Mouse (Mus musculus) intestine, embryonic 16.5 days (tissue): ENCODE results near the gene Plpp1. TPM values are rescaled to one million over a fixed set of nuclear protein-coding genes. Genes with fewer than 3 reads are reported as not detected.

Experiments used
- ATAC-seq: fragments of 200-750 bp; cut with Nextera tagmentation; 2 replicates; pipeline ENCODE4 v1.8.0; 2017; ENCODE audit warnings: moderate TSS enrichment, moderate library complexity
- H3K27ac ChIP-seq: fragments of 300-500 bp; sonication (generic); 2 replicates; pipeline ENCODE4 v1.5.1; 2014; ENCODE audit warnings: mild to moderate bottlenecking, low read length
- H3K27me3 ChIP-seq: fragments of 300-500 bp; sonication (generic); replicated peaks from 2 replicates; pipeline ENCODE4 v1.6.1; 2014; ENCODE audit warnings: low read length, control low read depth, mixed read lengths; ENCODE audit not compliant: control insufficient read depth, insufficient read depth
- H3K36me3 ChIP-seq: fragments of 300-500 bp; sonication (generic); 2 replicates; pipeline ENCODE4 v1.6.1; 2014; ENCODE audit warnings: low read length, control low read depth; ENCODE audit not compliant: control insufficient read depth, insufficient read depth
- H3K4me1 ChIP-seq: fragments of 300-500 bp; sonication (generic); 2 replicates; pipeline ENCODE4 v1.6.1; 2014; ENCODE audit warnings: low read length, control low read depth, mixed read lengths; ENCODE audit not compliant: control insufficient read depth, insufficient read depth
- H3K4me2 ChIP-seq: fragments of 300-500 bp; sonication (generic); 2 replicates; pipeline ENCODE4 v1.6.1; 2014; ENCODE audit warnings: low read depth, low read length, control low read depth
- H3K4me3 ChIP-seq: fragments of 300-500 bp; sonication (generic); 2 replicates; pipeline ENCODE4 v1.5.1; 2014; ENCODE audit warnings: mild to moderate bottlenecking, low read length
- H3K9ac ChIP-seq: fragments of 300-500 bp; sonication (generic); 2 replicates; pipeline ENCODE4 v1.6.1; 2014; ENCODE audit warnings: low read depth, low read length
- H3K9me3 ChIP-seq: fragments of 300-500 bp; sonication (generic); 2 replicates; pipeline ENCODE4 v1.6.1; 2016; ENCODE audit warnings: low read length, control low read depth; ENCODE audit not compliant: control insufficient read depth
- WGBS: fragments of 180-500 bp; shearing (Covaris S2); extraction: QIAGEN DNeasy Blood & Tissue Kit; methylation state at CpG from one replicate; pipeline ENCODE4 v1.1.7; 2014; 5-methylcytosine and 5-hydroxymethylcytosine counted together
- polyA plus RNA-seq: library from polyadenylated mRNA; unstranded; fragments of >200 nt; fragmentation: Nextera tagmentation; extraction: Ambion mirVana; gene quantifications from 2 replicates; pipeline ENCODE4 v1.2.1, GENCODE M21; 2015

Plpp1 gene
- polyA plus RNA-seq = 94.5 and 97.3 TPM in 2 replicates

DNA sequence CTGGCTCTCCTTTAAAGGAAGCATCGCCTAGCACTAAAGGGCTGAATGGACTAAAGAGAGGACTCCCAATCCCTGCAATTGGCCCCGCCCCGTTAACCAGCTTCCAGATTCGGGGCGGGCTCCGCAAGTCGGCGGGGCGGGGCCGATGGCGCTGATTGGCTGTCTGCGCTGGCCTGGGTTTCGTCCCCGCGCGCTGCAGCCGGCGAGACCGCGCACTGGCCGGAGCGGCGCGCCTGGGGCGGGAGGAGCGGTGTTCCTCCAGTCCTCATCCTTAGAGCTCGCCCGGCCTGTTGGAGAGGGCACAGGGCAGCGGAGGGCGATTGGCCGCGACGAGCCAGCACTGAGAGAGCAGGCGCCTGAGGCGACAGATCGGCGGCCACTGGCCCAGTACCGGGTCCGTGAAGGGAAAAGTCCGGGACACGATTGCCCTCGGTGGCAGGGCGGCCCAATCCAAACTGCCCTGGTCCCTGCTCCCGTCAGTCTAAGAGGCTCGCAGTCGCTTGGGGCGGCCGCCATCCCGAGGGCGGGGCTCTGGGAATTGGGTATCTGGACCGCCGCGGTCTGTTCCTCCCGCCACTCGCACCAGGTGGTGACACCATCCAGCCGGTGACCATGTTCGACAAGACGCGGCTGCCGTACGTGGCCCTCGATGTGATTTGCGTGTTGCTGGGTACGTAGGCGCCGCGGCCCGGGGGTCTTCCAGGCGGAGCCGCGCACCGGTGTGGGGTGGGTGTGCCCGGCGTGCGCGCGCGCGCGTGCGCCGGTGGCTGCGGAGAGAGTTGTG is at the start of gene Plpp1:
TSS of gene Plpp1 (plus strand) at position 196 of the 784 bp plus-strand sequence.
- Histone ChIP-seq H3K4me1 (peaks cover 17% of the 10 kb centered on the region), H3K4me3 (peak within 1 kb of the TSS; percentile 89), H3K36me3 (no peaks in the 10 kb centered on the region), H3K27ac (peak within 1 kb of the TSS; percentile 96), H3K9me3 (no peaks in the 10 kb centered on the region), H3K9ac (peak within 1 kb of the TSS; percentile 91), H3K27me3 (no peaks in the 10 kb centered on the region), H3K4me2 (peak within 1 kb of the TSS; percentile 87)
- WGBS = under 1% methylated on average over 82 of the region's 83 CpGs
- peak; percentile 99 for ATAC-seq

DNA sequence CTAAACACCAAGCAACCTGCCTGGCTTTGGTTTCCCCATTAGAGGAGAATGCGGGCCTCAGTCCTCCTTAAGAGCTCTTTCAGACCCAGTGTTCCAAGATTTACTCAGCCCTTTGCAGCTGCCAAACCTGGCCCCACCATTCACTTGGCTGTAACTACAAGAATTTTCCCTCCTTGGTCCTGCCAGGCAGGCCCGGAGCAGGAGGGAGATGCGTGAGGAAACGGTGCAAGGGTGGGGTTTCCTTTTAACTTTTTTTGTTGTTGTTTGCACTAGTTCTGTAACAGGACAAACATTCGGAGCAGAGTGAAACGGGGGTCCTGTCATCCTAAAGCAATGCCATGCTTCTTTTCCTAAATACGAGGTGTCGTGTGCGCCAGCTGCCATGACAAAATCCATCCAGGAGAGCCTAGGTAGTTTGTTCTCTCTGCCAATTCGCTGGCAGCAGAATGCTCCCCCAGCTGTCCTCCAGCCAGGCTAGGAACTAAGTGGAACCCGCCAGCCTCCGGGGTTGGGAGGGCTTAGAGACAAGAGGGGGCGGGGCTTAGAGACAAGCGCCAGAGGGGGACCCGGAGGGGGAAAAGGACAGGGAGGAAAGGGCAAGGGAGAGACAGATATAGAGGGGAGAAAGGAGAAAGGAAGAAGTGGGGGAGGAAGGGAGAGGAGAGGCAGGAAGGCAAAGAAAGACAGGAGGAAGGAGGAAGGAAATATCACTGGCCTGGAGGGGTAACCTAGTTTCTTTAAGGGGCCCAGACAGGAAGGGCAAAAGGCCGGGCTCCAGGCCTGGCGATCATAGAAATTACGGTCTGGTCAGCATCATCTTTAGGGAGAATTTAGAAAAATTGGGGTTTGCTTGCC is 48.9 kb upstream of the Plpp1 start:
- H3K27ac ChIP-seq = peak overlapping the region; percentile 86
- H3K4me2 ChIP-seq = peak overlapping the region; percentile 49
- ATAC-seq = peak; percentile 69
- WGBS = 20% methylated on average over 18 of the region's 18 CpGs
- peaks cover 35% of the 10 kb centered on the region for H3K4me1 ChIP-seq
- no peaks in the 10 kb centered on the region for H3K27me3 ChIP-seq
- H3K9me3 ChIP-seq = no peaks in the 10 kb centered on the region
- H3K9ac ChIP-seq = peak overlapping the region; percentile 54
- peak overlapping the region; percentile 10; the same call in 1 of the 2 replicates for H3K4me3 ChIP-seq
- H3K36me3 ChIP-seq = no peaks in the 10 kb centered on the region

DNA sequence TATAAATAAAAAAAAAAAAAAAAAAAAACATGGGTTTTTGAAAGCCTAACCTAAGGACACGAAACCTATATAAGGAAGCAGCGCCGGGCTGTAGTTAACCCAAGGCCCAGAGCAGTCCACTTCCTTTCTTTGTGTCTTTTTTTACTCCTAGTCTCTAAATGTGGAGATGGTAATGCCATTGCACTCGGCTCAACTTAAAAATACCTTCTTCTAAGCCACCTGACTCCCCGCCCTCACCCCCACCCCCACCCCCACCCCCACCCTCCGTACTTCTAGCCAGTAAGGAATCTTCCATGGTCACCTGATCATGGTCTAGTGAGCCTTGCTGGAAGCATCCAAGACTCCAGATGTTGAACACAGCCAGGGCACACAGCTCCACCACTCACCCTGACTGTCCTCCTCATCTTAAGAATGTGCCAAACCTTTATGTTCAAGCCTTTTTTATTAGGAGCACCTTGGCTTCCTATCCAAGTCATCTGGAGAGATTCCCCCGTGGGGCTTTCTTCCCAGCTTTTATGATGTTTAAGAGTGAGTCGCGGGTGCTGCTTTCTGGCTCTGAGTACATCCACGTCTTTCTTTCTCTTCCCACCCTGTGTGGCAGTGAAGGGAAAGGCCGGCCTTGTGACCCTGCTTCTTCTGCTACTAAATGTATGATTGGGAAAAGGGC is 48.1 kb upstream of the Plpp1 start:
- Histone ChIP-seq H3K4me1 (peaks cover 35% of the 10 kb centered on the region), H3K27me3 (no peaks in the 10 kb centered on the region), H3K4me2 (no peak overlapping the region), H3K4me3 (no peak overlapping the region), H3K9me3 (no peaks in the 10 kb centered on the region), H3K36me3 (no peaks in the 10 kb centered on the region), H3K9ac (no peak overlapping the region), H3K27ac (peak overlapping the region; percentile 86)
- 56% methylated on average over 11 of the region's 11 CpGs for WGBS
- ATAC-seq = no peak

DNA sequence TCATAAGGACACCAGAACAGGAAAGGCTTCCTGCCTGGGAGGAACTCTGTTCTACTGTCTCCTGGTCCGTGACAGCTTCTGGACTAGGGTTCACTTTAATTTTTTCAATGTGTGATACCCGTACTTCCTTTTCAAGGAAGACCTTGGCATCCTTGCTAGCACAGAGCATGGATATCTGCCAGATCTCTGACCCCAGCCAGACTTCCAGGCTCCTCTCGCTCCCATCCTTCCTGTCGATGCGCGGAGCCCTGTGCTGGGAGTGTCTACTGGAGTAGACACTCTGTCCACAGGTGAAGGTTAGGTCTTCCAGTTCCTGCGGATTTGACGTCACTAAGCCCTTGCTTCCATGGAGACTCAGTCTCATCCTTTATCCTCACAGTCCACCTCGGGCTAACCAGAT is 47.1 kb upstream of the Plpp1 start:
- no peak overlapping the region for H3K4me2 ChIP-seq
- H3K27ac ChIP-seq = peak overlapping the region; percentile 56
- ATAC-seq = no peak
- no peaks in the 10 kb centered on the region for H3K27me3 ChIP-seq
- no peaks in the 10 kb centered on the region for H3K9me3 ChIP-seq
- H3K9ac ChIP-seq = no peak overlapping the region
- H3K36me3 ChIP-seq = no peaks in the 10 kb centered on the region
- H3K4me3 ChIP-seq = no peak overlapping the region
- 65% methylated on average over 9 of the region's 9 CpGs for WGBS
- H3K4me1 ChIP-seq = peaks cover 35% of the 10 kb centered on the region

DNA sequence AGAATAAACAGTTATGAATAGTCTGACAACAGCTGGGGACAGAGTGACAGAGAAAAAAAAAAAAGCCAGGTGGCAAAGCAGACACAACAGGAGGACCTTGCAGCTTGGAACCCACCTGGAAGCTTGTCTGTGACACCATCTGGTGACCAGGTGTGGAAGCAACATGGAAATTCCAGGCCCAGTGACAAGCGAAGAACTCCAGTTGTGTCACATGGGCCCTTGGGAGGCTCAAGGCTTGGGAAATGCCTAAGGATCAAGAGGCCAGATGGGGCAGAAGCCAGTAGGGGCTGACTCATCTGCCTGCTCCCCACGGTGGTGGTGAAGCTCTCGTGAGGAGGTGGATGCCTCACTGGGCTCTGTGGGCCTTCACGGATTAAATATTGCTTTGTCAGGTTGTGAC is 45.7 kb upstream of the Plpp1 start:
- Histone ChIP-seq H3K9me3 (no peaks in the 10 kb centered on the region), H3K9ac (peak overlapping the region; percentile 35; the same call in 1 of the 2 replicates), H3K27ac (peak overlapping the region; percentile 88), H3K4me1 (peaks cover 35% of the 10 kb centered on the region), H3K4me3 (no peak overlapping the region), H3K27me3 (no peaks in the 10 kb centered on the region), H3K36me3 (no peaks in the 10 kb centered on the region), H3K4me2 (no peak overlapping the region)
- ATAC-seq = no peak
- WGBS = 36% methylated on average over 4 of the region's 4 CpGs

DNA sequence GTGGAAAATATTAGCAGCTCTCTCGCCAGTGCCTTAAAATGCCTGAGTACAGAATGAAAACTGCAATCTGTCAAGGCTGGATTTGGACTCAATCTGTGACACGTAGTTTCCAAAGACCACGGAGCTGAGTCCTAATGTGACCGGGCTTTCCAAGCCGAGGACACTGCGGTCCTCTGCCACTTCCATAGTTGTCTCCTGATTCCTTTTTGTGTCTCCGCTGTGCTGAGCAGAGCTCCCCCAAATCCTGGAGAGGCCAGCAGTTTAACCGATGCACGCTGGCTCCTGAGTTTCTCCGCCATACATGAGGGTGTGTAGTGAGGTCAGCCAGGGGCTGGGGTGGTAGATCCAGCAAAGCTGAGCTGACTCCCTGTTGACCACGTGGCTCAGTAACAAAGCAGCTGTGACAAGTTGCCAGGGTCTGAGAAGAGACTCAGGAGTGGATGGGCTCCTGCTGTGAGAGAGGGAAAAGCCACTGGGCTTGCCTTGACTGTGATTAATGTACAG is 45.0 kb upstream of the Plpp1 start:
- ATAC-seq = peak; percentile 50
- H3K4me3 ChIP-seq = no peak overlapping the region
- 40% methylated on average over 11 of the region's 11 CpGs for WGBS
- H3K27ac ChIP-seq = peak overlapping the region; percentile 88
- H3K36me3 ChIP-seq = no peaks in the 10 kb centered on the region
- H3K27me3 ChIP-seq = no peaks in the 10 kb centered on the region
- peak overlapping the region; percentile 41; the same call in 1 of the 2 replicates for H3K9ac ChIP-seq
- peaks cover 34% of the 10 kb centered on the region for H3K4me1 ChIP-seq
- H3K4me2 ChIP-seq = peak overlapping the region; percentile 26; the same call in 1 of the 2 replicates
- no peaks in the 10 kb centered on the region for H3K9me3 ChIP-seq

DNA sequence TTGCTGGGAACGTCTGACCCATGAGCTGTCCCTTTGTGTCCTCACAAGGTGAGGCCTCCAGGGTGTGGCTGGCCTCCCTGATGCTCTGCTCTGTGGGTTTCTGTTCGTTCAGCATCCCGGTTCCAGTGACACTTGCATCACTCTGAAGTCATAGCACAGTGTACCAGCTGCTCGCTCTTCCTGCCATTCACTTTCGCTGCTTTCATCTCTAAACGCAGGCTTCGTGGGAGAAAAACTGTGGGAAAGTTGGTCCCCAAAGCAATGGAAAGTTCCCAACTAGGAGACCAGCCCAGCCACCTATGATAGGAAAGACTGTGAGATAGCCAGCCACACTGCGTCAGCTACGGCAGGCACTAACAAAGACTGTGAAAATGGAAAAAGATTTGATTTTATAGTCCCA is 43.2 kb upstream of the Plpp1 start:
- Histone ChIP-seq H3K27ac (no peak overlapping the region), H3K4me2 (no peak overlapping the region), H3K27me3 (no peaks in the 10 kb centered on the region), H3K4me3 (no peak overlapping the region), H3K9me3 (no peaks in the 10 kb centered on the region), H3K36me3 (no peaks in the 10 kb centered on the region), H3K9ac (no peak overlapping the region), H3K4me1 (peaks cover 20% of the 10 kb centered on the region)
- whole genome bisulfite sequencing = 80% methylated on average over 9 of the region's 9 CpGs
- ATAC-seq = no peak

DNA sequence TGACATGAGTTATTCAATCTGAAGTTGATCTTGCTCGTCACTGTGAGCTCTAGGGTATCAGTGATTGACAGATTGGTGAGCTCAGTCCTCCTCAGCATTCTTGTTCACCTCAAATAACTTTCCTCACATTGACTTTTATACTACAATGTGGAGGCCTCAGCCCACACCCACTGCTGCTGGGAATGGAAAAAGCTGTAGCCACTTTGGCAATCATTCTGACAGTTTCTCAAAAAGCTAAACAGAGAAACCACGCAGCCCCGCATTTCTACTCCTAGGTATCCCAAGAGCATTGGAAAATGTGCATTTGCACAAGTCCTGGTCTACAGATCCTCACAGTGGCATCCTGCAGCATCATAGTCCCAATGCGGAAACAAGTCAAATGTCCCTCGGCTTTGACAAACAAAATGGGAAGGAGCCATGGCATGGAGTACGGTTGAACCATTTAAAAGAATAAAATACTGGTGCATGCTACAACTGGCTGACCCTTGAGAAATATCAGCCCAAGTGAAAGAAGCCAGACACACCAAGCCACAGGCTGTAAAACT is 42.0 kb upstream of the Plpp1 start:
- no peaks in the 10 kb centered on the region for H3K9me3 ChIP-seq
- H3K4me2 ChIP-seq = no peak overlapping the region
- no peaks in the 10 kb centered on the region for H3K27me3 ChIP-seq
- H3K4me1 ChIP-seq = peaks cover 16% of the 10 kb centered on the region
- WGBS = 67% methylated on average over 6 of the region's 6 CpGs
- H3K4me3 ChIP-seq = no peak overlapping the region
- no peaks in the 10 kb centered on the region for H3K36me3 ChIP-seq
- no peak for ATAC-seq
- no peak overlapping the region for H3K9ac ChIP-seq
- H3K27ac ChIP-seq = peak overlapping the region; percentile 43; the same call in 1 of the 2 replicates
